Mouse (Mus musculus): ENCODE measurements at regions not wholly inside any gene's neighbourhood (a gene's known extent, or its start where the extent isn't known, plus 50 kb on each side); places are given as distances from the start of the nearest gene placed in this dataset.

GRCm38 (mm10) chr6:100998285-100998684 is 164.9 kb downstream of the Ppp4r2 start:
- no peak for TF ChIP-seq EP300 (optimal IDR thresholded peaks at IDR 0.05)
- TF ChIP-seq CTCF (IDR thresholded peaks at IDR 0.05; ENCODE audit: low read depth): no peak
